Mouse (Mus musculus): ENCODE data around the gene Nup98.

DNA sequence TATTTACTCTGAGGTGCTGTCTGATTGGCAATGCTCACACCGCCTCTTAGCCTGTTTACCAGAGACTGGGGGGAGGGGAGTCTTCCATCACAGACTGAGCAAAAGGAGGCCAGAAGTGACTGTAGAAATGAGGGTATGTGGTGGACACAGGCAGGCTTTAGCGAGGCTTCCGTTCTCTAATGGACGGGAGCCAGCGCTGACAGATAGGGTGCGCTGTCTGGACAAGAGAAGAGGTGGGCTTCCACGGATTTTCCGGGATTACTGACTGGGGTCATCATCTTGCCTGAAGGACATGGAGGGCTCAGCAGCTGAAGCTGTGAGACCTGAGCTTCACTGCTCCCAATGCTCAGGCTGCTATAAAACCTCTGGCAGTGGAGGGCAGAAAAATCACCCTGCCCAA, 107.7 kb downstream of the Nup98 start:
- TF ChIP-seq CTCF (conservative IDR thresholded peaks at IDR 0.05; ENCODE audit: insufficient read depth, insufficient read length, low read depth, low read length): no peak
- TF ChIP-seq POLR2A (IDR thresholded peaks at IDR 0.05; ENCODE audit: low read depth, low read length): no peak
